Mouse (Mus musculus) naive thymus-derived CD4-positive, alpha-beta T cell, adult 2 months (primary cell): ENCODE measurements around the gene Snrpb2.

Experiments
- DNase-seq: peaks from one replicate; pipeline ENCODE4 v3.0.0-alpha.2; 2011; ENCODE audit warnings: low read depth

The Snrpb2 gene

GRCm38 (mm10) chr2:143062812-143063792 is at the start of gene Snrpb2:
Snrpb2 (plus strand) TSS chr2:143063039.
- DNase-seq: peak; percentile 87

GRCm38 (mm10) chr2:143013057-143013456 is 49.8 kb upstream of the Snrpb2 start:
- no peak for DNase-seq

- no peak for DNase-seq
These were observed 44.8 kb upstream of the Snrpb2 start for GRCm38 (mm10) chr2:143018084-143018483.

GRCm38 (mm10) chr2:143018591-143019130 is 44.2 kb upstream of the Snrpb2 start:
- no peak for DNase-seq

- no peak for DNase-seq
These were observed 43.1 kb upstream of the Snrpb2 start for GRCm38 (mm10) chr2:143019727-143020126.

GRCm38 (mm10) chr2:143023331-143023730 is 39.5 kb upstream of the Snrpb2 start:
- DNase-seq: no peak

- DNase-seq: no peak
These were observed 38.6 kb upstream of the Snrpb2 start for GRCm38 (mm10) chr2:143024226-143024625.

- no peak for DNase-seq
These were observed 31.6 kb upstream of the Snrpb2 start for GRCm38 (mm10) chr2:143031283-143031682.

GRCm38 (mm10) chr2:143032378-143033255 is 30.2 kb upstream of the Snrpb2 start:
- DNase-seq: no peak

GRCm38 (mm10) chr2:143034350-143035085 is 28.3 kb upstream of the Snrpb2 start:
- no peak for DNase-seq

- DNase-seq: no peak
These were observed 27.7 kb upstream of the Snrpb2 start for GRCm38 (mm10) chr2:143035086-143035593.

GRCm38 (mm10) chr2:143041596-143041995 is 21.2 kb upstream of the Snrpb2 start:
- no peak for DNase-seq

GRCm38 (mm10) chr2:143055251-143055650 is 7.6 kb upstream of the Snrpb2 start:
- DNase-seq: no peak

- no peak for DNase-seq
These were observed 6.1 kb upstream of the Snrpb2 start for GRCm38 (mm10) chr2:143056736-143057135.

GRCm38 (mm10) chr2:143062432-143062811 is 417 bp upstream of the Snrpb2 start:
- DNase-seq: no peak

- no peak for DNase-seq
These were observed 3.1 kb downstream of the Snrpb2 start for GRCm38 (mm10) chr2:143065914-143066313.

- DNase-seq: no peak
These were observed 15.5 kb downstream of the Snrpb2 start, which contains the start of gene Otor for GRCm38 (mm10) chr2:143078198-143078851. Otor (plus strand) TSS chr2:143078473.

- no peak for DNase-seq
These were observed 18.9 kb downstream of the Snrpb2 start for GRCm38 (mm10) chr2:143081693-143082092.

GRCm38 (mm10) chr2:143084852-143085397 is 22.1 kb downstream of the Snrpb2 start:
- DNase-seq: no peak

- DNase-seq: no peak
These were observed 27.0 kb downstream of the Snrpb2 start for GRCm38 (mm10) chr2:143089866-143090265.
